Mouse (Mus musculus): ENCODE results near the gene Nck2.

The Nck2 gene

DNA sequence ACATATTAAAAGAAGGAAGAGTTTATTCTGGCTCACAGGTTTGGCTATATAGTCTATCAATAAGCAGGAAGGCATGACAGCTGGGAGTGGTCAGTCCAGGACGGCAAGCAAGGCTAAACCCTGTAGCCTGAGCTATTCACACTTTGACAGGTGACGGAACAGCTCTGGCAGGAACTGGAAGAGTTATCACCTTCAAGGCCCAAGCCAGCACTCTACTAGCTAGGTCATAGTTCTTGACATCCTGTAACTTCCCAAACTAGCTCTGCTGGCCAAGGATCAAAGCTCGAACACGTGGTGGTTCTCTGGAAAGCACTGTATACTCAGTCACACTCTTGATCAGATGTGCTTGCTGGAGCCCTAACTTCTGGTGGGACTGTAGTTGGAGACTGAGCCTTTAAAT is 10.5 kb upstream of the Nck2 start:
- no peak for DNase-seq (ENCODE audit: low read depth, low spot score)

GRCm38 (mm10) chr1:43436554-43436953 is 7.8 kb upstream of the Nck2 start:
- DNase-seq (ENCODE audit: low read depth, low spot score), result no peak

- DNase-seq (ENCODE audit: low read depth, low spot score), result no peak
Observed at GRCm38 (mm10) chr1:43439261-43439660, 5.1 kb upstream of the Nck2 start.

DNA sequence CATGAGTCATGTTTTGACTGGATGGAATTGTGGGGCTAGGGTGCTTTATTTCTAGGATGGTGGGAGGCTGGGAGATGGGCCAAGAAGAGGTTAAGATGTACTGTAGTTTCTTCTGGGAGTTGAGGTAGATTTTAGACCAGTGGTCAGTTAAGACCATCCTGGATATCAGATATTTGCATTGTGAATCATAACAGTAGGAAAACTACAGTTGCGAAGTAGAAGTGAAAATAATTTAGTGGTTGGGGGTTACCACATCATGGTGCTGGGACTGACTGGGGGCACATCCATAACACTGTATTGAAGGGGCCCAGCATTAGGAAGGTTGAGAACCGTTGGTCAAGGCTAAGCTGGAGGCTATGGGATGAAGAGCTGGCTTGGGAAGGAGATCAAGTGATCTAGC is 1.8 kb upstream of the Nck2 start:
- DNase-seq (ENCODE audit: low read depth, low spot score), result no peak

DNA sequence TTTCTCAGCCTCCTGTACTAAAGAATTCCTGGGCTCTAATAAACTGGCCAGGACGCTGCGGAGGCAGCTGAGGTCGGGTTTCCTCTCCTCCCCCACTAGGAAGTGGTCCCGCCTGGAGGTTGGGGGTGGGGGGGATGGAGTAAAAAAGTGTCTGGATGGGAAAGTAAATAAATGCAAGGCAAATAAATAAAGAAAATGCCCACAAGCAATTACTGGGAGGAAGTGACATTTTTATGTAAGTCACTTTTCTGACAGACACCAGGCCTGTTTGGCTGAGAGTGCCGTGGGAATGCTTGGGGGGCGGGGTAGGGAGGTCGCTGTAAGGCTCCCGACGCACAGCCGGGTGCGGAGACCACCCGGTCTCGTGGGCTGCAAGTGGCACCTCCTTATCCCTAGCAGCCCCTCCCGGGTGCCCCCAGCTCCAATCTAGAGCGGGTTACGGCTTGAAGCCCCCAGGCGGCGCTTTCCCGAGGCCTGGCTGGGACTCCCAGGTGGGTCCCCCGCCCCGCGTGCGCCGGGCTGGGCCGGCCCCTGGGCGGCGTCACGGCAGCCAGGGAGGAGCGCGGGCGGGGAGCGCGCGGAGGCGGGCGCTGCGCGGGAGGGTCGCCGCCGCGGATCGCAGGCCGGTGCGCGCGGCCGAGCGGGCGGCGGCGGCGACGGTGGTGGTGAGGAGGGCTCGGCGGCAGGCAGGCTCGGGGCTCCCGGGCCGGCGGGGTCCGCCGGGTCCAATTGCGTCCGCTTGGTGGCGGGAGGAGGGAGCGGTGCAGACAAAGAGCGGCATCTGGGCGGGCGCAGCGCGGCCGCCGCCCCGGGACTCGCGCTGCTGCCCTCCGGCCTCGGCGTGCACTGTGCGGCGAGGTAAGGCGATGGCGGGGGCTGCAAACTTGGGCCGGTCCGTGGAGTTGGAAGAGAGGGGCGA is 1.1 kb downstream of the Nck2 start:
- peak; percentile 79 for DNase-seq (ENCODE audit: low read depth, low spot score)

DNA sequence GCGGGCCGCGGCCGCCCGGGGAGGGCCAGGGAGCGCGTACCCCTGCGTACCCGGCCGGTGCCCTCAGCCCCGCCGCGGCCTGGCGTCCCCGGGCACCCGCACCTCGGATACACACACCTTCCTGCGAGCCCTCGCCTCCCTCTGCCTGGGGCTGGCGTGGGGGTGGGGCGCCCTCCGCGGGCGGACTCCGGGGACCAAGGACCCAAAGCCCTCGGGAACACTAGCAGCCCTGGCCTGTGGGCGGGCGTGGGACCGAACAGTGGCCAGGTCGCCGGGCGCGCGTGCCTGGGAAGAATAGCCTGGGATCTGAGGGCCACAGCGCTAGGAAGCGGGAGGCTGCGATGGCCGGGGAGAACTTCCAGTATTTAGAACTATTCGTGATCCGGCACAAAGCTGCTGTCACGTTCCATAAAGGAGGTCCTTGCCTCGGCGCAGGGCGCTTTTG is 1.7 kb downstream of the Nck2 start:
- DNase-seq (ENCODE audit: low read depth, low spot score), result no peak

DNA sequence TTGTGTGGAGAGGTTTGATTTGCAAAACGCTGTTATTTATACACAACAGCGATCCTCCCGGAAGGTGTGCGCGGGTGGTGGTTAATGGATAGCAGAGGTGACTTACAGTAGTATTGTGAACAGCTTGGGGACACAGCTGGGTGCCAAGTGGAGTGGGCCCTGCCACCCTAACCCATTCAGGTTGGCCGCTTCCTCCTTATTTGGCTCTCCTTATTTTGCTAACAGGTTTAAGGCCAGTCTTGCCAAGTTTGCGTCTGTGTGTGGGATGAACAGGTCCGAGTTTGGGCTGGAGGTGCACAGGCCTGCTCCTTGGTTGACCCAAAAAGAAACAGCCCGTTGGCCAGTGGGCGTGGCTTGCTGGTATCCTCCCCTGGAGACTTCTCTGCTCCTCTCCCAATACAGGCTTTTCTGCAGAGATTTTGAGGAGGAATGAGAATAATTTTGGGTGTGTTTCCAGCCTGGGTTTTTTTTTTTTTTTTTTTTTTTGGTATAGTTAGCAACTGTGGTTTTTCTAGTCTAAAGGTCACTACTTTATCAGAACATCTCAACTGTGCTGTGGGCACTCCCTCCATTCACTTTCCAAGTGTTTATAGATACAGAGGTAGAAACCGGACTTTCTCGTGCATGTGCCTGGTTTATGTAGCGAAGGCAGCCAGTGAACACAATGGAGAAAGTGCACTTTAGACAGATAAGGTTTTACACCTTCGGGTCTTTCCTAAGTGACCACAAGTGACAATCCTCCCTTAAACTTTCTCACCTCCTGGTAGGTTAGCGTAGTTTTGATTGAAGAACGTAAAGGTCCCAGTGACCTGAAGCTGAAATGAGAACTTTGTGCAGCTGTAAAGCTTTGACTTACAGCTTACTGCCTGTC is 2.6 kb downstream of the Nck2 start:
- no peak for DNase-seq (ENCODE audit: low read depth, low spot score)

- DNase-seq (ENCODE audit: low read depth, low spot score), result no peak
Observed at GRCm38 (mm10) chr1:43447602-43448287, 3.4 kb downstream of the Nck2 start.

- DNase-seq (ENCODE audit: low read depth, low spot score), result no peak
Observed at GRCm38 (mm10) chr1:43450811-43451210, 6.4 kb downstream of the Nck2 start.

DNA sequence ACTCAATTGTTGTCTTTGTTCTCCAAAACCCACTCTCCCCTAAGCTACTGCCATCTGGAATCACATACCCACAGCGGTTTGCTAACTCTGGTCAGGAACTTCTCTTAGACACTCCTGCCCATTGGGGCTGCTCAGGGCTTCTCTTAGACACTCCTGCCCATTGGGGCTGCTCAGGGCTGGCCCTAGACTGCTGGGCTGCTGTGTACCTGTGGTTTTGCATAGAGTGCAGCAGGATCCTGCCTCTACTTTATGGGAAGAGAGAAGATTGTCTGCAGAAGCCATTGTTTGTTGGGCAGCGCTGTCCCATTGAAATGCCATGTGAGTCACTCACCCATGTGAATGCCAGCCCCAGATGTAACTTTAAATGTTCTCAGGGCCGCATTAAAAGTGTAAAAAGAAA is 9.3 kb downstream of the Nck2 start:
- DNase-seq (ENCODE audit: low read depth, low spot score), result no peak

DNA sequence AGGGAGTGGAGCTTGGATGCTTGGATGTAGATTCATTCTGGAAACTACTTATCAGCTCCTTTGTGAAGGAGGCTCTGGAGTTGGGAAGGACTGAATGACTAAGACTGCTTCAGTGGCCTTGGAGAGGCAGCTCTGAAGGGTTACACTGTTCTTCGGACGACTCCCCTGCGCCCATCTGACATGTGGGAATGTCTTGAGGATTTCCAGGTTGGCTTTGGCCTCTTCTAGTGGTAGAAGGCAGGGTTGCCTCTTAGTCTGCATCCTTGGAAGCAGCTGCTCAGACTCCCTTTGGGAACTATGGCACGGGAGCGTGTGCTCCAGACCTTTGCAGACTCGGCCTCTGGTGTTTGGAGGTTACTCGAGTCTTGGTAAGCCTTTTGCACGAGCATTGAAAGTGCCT is 10.4 kb downstream of the Nck2 start:
- no peak for DNase-seq (ENCODE audit: low read depth, low spot score)

DNA sequence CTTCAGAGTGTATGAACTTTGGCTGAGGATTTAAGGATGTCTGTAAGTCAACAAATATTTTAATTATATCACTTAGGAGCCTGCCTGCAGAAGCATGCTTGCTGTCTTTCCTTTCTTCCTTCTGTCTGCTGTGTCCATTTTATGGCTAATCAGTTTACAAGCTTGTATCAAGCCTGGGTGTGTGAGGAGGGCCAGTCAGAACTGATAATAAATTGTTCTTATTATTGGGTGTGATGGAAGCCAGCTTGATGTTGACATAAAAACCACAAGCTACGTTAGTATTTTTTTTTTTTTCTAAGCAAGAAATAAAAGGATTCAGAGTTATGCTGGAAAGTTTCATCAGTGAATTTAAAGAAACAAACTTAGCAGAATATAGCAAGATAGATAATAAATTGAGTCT is 10.8 kb downstream of the Nck2 start:
- DNase-seq (ENCODE audit: low read depth, low spot score), result no peak

GRCm38 (mm10) chr1:43457012-43457766 is 12.8 kb downstream of the Nck2 start:
- no peak for DNase-seq (ENCODE audit: low read depth, low spot score)

DNA sequence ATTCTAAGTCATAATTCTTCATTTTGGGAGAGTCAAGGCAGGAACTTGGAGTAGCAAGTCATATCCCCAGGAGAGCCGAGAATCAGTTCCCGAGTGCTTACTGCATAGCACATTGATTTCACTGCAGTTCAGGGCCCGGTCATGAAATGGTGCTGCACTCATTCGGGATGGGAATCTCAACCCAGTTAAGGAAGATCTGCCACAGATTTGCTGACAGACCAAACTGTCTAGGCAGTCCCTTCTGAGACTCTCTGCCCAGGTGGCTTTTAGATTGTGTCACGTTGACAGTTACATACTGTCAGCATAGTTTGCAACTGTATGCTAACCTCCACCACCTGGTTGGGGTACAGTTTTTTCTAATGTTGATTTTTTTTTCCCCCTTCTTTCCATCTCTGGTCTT is 16.1 kb downstream of the Nck2 start:
- no peak for DNase-seq (ENCODE audit: low read depth, low spot score)

GRCm38 (mm10) chr1:43462666-43463065 is 18.3 kb downstream of the Nck2 start:
- no peak for DNase-seq (ENCODE audit: low read depth, low spot score)

- DNase-seq (ENCODE audit: low read depth, low spot score), result no peak
Observed at GRCm38 (mm10) chr1:43463941-43464682, 19.7 kb downstream of the Nck2 start.

DNA sequence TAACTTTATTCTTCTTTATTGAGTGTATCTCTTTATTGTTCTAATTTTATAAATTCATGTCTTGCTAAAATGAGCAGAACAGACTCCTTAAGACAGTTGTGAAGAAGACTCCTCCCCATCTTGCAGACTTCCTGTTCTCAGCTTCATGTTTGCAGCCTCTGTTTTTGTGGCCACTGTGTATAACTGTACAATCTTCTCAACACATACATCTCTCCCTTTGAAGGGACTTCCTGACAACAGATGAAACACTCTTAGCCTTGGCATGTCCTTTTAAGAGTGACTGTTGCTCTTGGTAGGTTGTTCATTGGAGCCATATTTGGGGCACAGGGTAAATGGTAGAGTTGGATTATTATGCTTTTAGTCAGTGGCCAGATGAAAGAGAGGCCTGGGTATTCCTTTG is 20.6 kb downstream of the Nck2 start:
- DNase-seq (ENCODE audit: low read depth, low spot score), result no peak

DNA sequence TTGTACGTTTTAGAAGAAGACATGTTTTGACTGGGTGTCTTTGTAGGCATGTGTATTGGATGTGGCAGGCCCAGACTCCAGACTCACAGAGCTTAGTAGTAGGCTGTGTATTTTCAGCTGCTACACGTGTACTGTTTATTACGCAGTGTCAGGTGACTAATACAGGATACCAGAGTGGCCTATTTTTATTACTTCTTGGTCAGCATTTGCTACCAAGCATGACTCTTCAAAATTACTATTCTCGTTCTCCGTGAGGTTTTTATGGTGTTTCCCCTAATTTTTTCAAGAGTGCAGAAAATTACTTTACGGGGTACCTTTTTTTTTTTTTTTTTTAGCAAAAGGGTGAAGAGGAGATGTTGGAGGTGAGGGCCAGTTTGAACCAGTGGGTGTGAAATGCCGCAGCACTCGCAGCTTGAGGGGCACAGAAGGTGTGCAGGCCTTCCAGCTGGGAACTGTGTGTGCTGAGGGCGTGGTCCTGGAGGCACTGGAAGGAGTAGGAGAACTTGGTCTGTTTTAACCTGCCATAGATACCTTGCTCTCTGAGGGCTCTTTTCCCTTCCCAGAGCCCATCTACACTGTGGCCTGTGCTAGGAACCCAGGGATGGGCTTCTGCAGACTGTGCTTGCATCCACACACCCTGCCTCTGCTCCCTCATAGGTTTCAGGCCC is 21.7 kb downstream of the Nck2 start:
- DNase-seq (ENCODE audit: low read depth, low spot score), result no peak

GRCm38 (mm10) chr1:43467656-43468055 is 23.3 kb downstream of the Nck2 start:
- DNase-seq (ENCODE audit: low read depth, low spot score), result no peak

DNA sequence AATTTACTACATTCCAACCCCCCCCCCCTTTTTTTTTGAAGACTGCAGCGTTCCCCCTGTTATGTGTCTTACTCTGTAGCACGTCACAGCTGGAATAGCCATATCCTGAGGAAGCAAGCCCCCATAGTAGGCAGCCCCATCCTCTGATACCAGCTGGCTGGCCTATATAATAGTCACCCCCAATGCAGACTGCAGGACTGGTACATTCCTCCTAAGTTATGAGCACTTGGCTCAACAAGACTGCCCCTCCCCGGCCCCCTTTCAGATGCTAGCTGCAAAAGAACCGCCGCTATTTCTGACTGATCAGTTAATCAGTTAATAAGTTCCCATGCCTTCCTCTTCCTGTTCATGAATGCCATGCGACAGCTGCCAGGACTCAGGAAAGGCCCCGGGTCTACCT is 23.8 kb downstream of the Nck2 start:
- DNase-seq (ENCODE audit: low read depth, low spot score), result no peak

Data from embryo, embryonic 11.5 days (tissue).